Mouse (Mus musculus): ENCODE results near the gene Mrps33. TPM values are rescaled to one million over a fixed set of nuclear protein-coding genes. Genes with fewer than 3 reads are reported as not detected.

Mrps33 gene
- 5.3 and 5.9 TPM in 2 replicates for polyA plus RNA-seq (2012; rRNA removed)

GRCm38 (mm10) chr6:39810612-39811116 lies at the start of gene Mrps33:
Gene Mrps33 (minus strand): TSS chr6:39810988.

Other genes starting within 250 kb of the Mrps33 start
- gene Adck2, start 237.1 kb downstream of the Mrps33 start, polyA plus RNA-seq (2012; rRNA removed): 4.2 and 7.6 TPM in 2 replicates
- not detected in 2 replicates for gene Gm42420, start 225.2 kb downstream of the Mrps33 start, polyA plus RNA-seq (2012; rRNA removed)
- gene Ndufb2, start 218.4 kb downstream of the Mrps33 start, polyA plus RNA-seq (2012; rRNA removed): 401 and 634 TPM in 2 replicates
- 0.76 and 2.5 TPM in 2 replicates for gene Braf, start 85.5 kb downstream of the Mrps33 start, polyA plus RNA-seq (2012; rRNA removed)
- gene Tmem178b, start 62.3 kb upstream of the Mrps33 start, polyA plus RNA-seq (2012; rRNA removed): 0.10 and 0.17 TPM in 2 replicates

Data from stomach, adult 2 months (tissue).